Mouse (Mus musculus) embryonic facial prominence, embryonic 13.5 days (tissue): ENCODE measurements around the gene Abcc1. TPM values are rescaled to one million over a fixed set of nuclear protein-coding genes. Genes with fewer than 3 reads are reported as not detected.

ENCODE experiments used
- ATAC-seq: fragments of 200-750 bp; cut with Nextera tagmentation; 2 replicates; pipeline ENCODE4 v1.8.0; 2017; ENCODE audit warnings: low read depth; ENCODE audit not compliant: insufficient number of reproducible peaks, insufficient read depth, low FRiP score, low TSS enrichment
- H3K27ac ChIP-seq: fragments of 300-500 bp; sonication (generic); 2 replicates; pipeline ENCODE4 v1.5.1; 2015; ENCODE audit warnings: moderate library complexity, mild to moderate bottlenecking, inconsistent platforms
- H3K27me3 ChIP-seq: fragments of 300-500 bp; sonication (generic); 2 replicates; pipeline ENCODE4 v1.6.1; 2015; ENCODE audit warnings: mild to moderate bottlenecking, inconsistent platforms
- H3K36me3 ChIP-seq: fragments of 300-500 bp; sonication (generic); 2 replicates; pipeline ENCODE4 v1.6.1; 2015; ENCODE audit warnings: mild to moderate bottlenecking, inconsistent platforms
- H3K4me1 ChIP-seq: fragments of 300-500 bp; sonication (generic); 2 replicates; pipeline ENCODE4 v1.6.1; 2015; ENCODE audit warnings: inconsistent platforms
- H3K4me2 ChIP-seq: fragments of 300-500 bp; sonication (generic); 2 replicates; pipeline ENCODE4 v1.6.1; 2015; ENCODE audit warnings: moderate library complexity, mild to moderate bottlenecking, inconsistent platforms
- H3K4me3 ChIP-seq: fragments of 300-500 bp; sonication (generic); 2 replicates; pipeline ENCODE4 v1.5.1; 2015; ENCODE audit warnings: mild to moderate bottlenecking, inconsistent platforms
- H3K9ac ChIP-seq: fragments of 300-500 bp; sonication (generic); 2 replicates; pipeline ENCODE4 v1.6.1; 2015; ENCODE audit warnings: mild to moderate bottlenecking, inconsistent platforms
- H3K9me3 ChIP-seq: fragments of 300-500 bp; sonication (generic); 2 replicates; pipeline ENCODE4 v1.6.1; 2016; ENCODE audit warnings: inconsistent platforms
- WGBS: fragments of 180-500 bp; shearing (Covaris S2); methylation state at CpG from one replicate; pipeline ENCODE4 v1.1.7; 2015; ENCODE audit warnings: mixed read lengths; 5-methylcytosine and 5-hydroxymethylcytosine counted together
- polyA plus RNA-seq: library from polyadenylated mRNA; unstranded; fragments of >200 nt; fragmentation: Nextera tagmentation; extraction: Ambion mirVana; gene quantifications from 2 replicates; pipeline ENCODE4 v1.2.1, GENCODE M21; 2015

Gene Abcc1
- polyA plus RNA-seq, 1 experiment from 2014 or later = 12.0 TPM

GRCm38 (mm10) chr16:14377321-14377720 is 16.0 kb downstream of the Abcc1 start:
- H3K4me1 ChIP-seq = peaks cover 6% of the 10 kb centered on the region
- no peaks in the 10 kb centered on the region for H3K9me3 ChIP-seq
- H3K27me3 ChIP-seq = no peaks in the 10 kb centered on the region
- WGBS = 75% methylated on average over 2 of the region's 2 CpGs
- H3K4me3 ChIP-seq = no peak overlapping the region
- ATAC-seq = no peak; the same call in 1 of the 2 replicates
- no peaks in the 10 kb centered on the region for H3K36me3 ChIP-seq
- H3K27ac ChIP-seq = no peak overlapping the region
- no peak overlapping the region for H3K4me2 ChIP-seq
- no peak overlapping the region for H3K9ac ChIP-seq

- no peaks in the 10 kb centered on the region for H3K36me3 ChIP-seq
- ATAC-seq = no peak
- no peak overlapping the region for H3K27ac ChIP-seq
- H3K9me3 ChIP-seq = no peaks in the 10 kb centered on the region
- WGBS = 72% methylated on average over 5 of the region's 5 CpGs
- H3K4me3 ChIP-seq = no peak overlapping the region
- H3K9ac ChIP-seq = no peak overlapping the region
- no peaks in the 10 kb centered on the region for H3K27me3 ChIP-seq
- no peaks in the 10 kb centered on the region for H3K4me1 ChIP-seq
- H3K4me2 ChIP-seq = no peak overlapping the region
Observed at GRCm38 (mm10) chr16:14378654-14379053, 17.3 kb downstream of the Abcc1 start.

- Histone ChIP-seq H3K4me3 (no peak overlapping the region), H3K4me2 (no peak overlapping the region), H3K9ac (no peak overlapping the region), H3K27ac (no peak overlapping the region), H3K9me3 (no peaks in the 10 kb centered on the region), H3K27me3 (no peaks in the 10 kb centered on the region), H3K36me3 (no peaks in the 10 kb centered on the region), H3K4me1 (no peaks in the 10 kb centered on the region)
- 94% methylated on average over 7 of the region's 7 CpGs for WGBS
- ATAC-seq = no peak
Observed at GRCm38 (mm10) chr16:14379888-14380287, 18.5 kb downstream of the Abcc1 start.

- H3K36me3 ChIP-seq = no peaks in the 10 kb centered on the region
- H3K27me3 ChIP-seq = no peaks in the 10 kb centered on the region
- H3K4me3 ChIP-seq = no peak overlapping the region
- no peak overlapping the region for H3K9ac ChIP-seq
- no peak overlapping the region for H3K4me2 ChIP-seq
- H3K4me1 ChIP-seq = no peaks in the 10 kb centered on the region
- no peaks in the 10 kb centered on the region for H3K9me3 ChIP-seq
- H3K27ac ChIP-seq = no peak overlapping the region
- ATAC-seq = no peak
Observed at GRCm38 (mm10) chr16:14381061-14381665, 19.8 kb downstream of the Abcc1 start.

GRCm38 (mm10) chr16:14399303-14399702 is 37.9 kb downstream of the Abcc1 start:
- Histone ChIP-seq H3K36me3 (peaks cover 18% of the 10 kb centered on the region), H3K9me3 (no peaks in the 10 kb centered on the region), H3K4me3 (no peak overlapping the region), H3K27me3 (no peaks in the 10 kb centered on the region), H3K9ac (no peak overlapping the region), H3K4me2 (no peak overlapping the region), H3K27ac (no peak overlapping the region), H3K4me1 (no peaks in the 10 kb centered on the region)
- WGBS = 89% methylated on average over 4 of the region's 4 CpGs
- ATAC-seq = no peak

GRCm38 (mm10) chr16:14403507-14403906 is 42.1 kb downstream of the Abcc1 start:
- no peak overlapping the region for H3K4me3 ChIP-seq
- no peaks in the 10 kb centered on the region for H3K27me3 ChIP-seq
- no peaks in the 10 kb centered on the region for H3K4me1 ChIP-seq
- H3K36me3 ChIP-seq = peaks cover 45% of the 10 kb centered on the region
- no peak overlapping the region for H3K9ac ChIP-seq
- no peak overlapping the region for H3K4me2 ChIP-seq
- H3K27ac ChIP-seq = no peak overlapping the region
- no peaks in the 10 kb centered on the region for H3K9me3 ChIP-seq
- ATAC-seq = no peak
- WGBS = 92% methylated on average over 2 of the region's 2 CpGs

GRCm38 (mm10) chr16:14405636-14406035 is 44.3 kb downstream of the Abcc1 start:
- Histone ChIP-seq H3K9ac (no peak overlapping the region), H3K9me3 (no peaks in the 10 kb centered on the region), H3K27ac (no peak overlapping the region), H3K4me1 (no peaks in the 10 kb centered on the region), H3K4me2 (no peak overlapping the region), H3K36me3 (peaks cover 53% of the 10 kb centered on the region), H3K27me3 (no peaks in the 10 kb centered on the region), H3K4me3 (no peak overlapping the region)
- 93% methylated on average over 6 of the region's 6 CpGs for WGBS
- no peak for ATAC-seq

GRCm38 (mm10) chr16:14409124-14409523 is 47.8 kb downstream of the Abcc1 start:
- no peaks in the 10 kb centered on the region for H3K9me3 ChIP-seq
- H3K4me3 ChIP-seq = no peak overlapping the region
- no peaks in the 10 kb centered on the region for H3K27me3 ChIP-seq
- no peaks in the 10 kb centered on the region for H3K4me1 ChIP-seq
- ATAC-seq = no peak
- no peak overlapping the region for H3K4me2 ChIP-seq
- H3K27ac ChIP-seq = no peak overlapping the region
- no peak overlapping the region for H3K9ac ChIP-seq
- peaks cover 69% of the 10 kb centered on the region for H3K36me3 ChIP-seq
- 91% methylated on average over 2 of the region's 2 CpGs for WGBS

GRCm38 (mm10) chr16:14409776-14410175 is 48.4 kb downstream of the Abcc1 start:
- peaks cover 72% of the 10 kb centered on the region for H3K36me3 ChIP-seq
- H3K27ac ChIP-seq = no peak overlapping the region
- H3K9me3 ChIP-seq = no peaks in the 10 kb centered on the region
- H3K4me2 ChIP-seq = no peak overlapping the region
- H3K27me3 ChIP-seq = no peaks in the 10 kb centered on the region
- WGBS = 91% methylated on average over 3 of the region's 3 CpGs
- no peak for ATAC-seq
- H3K4me1 ChIP-seq = no peaks in the 10 kb centered on the region
- no peak overlapping the region for H3K4me3 ChIP-seq
- H3K9ac ChIP-seq = no peak overlapping the region

GRCm38 (mm10) chr16:14410611-14411010 is 49.3 kb downstream of the Abcc1 start:
- Histone ChIP-seq H3K4me2 (no peak overlapping the region), H3K4me1 (no peaks in the 10 kb centered on the region), H3K36me3 (peaks cover 67% of the 10 kb centered on the region), H3K9ac (no peak overlapping the region), H3K27me3 (no peaks in the 10 kb centered on the region), H3K27ac (no peak overlapping the region), H3K9me3 (no peaks in the 10 kb centered on the region), H3K4me3 (no peak overlapping the region)
- no peak for ATAC-seq
- 92% methylated on average over 7 of the region's 7 CpGs for WGBS

GRCm38 (mm10) chr16:14411156-14411555 is 49.8 kb downstream of the Abcc1 start:
- Histone ChIP-seq H3K27me3 (no peaks in the 10 kb centered on the region), H3K4me1 (no peaks in the 10 kb centered on the region), H3K9me3 (no peaks in the 10 kb centered on the region), H3K27ac (no peak overlapping the region), H3K4me3 (no peak overlapping the region), H3K4me2 (no peak overlapping the region), H3K36me3 (peaks cover 67% of the 10 kb centered on the region), H3K9ac (no peak overlapping the region)
- ATAC-seq = no peak
- 94% methylated on average over 7 of the region's 7 CpGs for WGBS

GRCm38 (mm10) chr16:14412551-14412950 is 51.2 kb downstream of the Abcc1 start:
- WGBS = 91% methylated on average over 5 of the region's 5 CpGs
- H3K27ac ChIP-seq = no peak overlapping the region
- H3K4me2 ChIP-seq = no peak overlapping the region
- peaks cover 60% of the 10 kb centered on the region for H3K36me3 ChIP-seq
- H3K27me3 ChIP-seq = no peaks in the 10 kb centered on the region
- H3K9ac ChIP-seq = no peak overlapping the region
- no peak overlapping the region for H3K4me3 ChIP-seq
- no peaks in the 10 kb centered on the region for H3K9me3 ChIP-seq
- no peak for ATAC-seq
- no peaks in the 10 kb centered on the region for H3K4me1 ChIP-seq
